Mouse (Mus musculus) heart, adult 9 months (tissue): ENCODE results near the gene Vmn1r206.
"Not testable (repeated sequence)": the region's sequence is repeated elsewhere in the genome, so short reads cannot be mapped to it uniquely, and the experiment has no call there.

Experiments
- DNase-seq, 2 experiments: peaks; one replicate each; pipeline ENCODE4 v3.0.0; 2022; ENCODE audit warnings: low spot score in 2 of 2

Gene Vmn1r206

GRCm38 (mm10) chr13:22624151-22624550, at the start of gene Vmn1r206:
Gene Vmn1r206 (minus strand): TSS chr13:22624251.
- DNase-seq = not testable (repeated sequence)

GRCm38 (mm10) chr13:22592900-22593299, 31.2 kb downstream of the Vmn1r206 start, which contains the start of gene Vmn1r205:
Gene Vmn1r205 (minus strand): TSS chr13:22593000.
- no peak for DNase-seq

GRCm38 (mm10) chr13:22583336-22583735, 40.7 kb downstream of the Vmn1r206 start:
- DNase-seq = not testable (repeated sequence)

- not testable (repeated sequence) for DNase-seq
These were observed 49.1 kb downstream of the Vmn1r206 start for GRCm38 (mm10) chr13:22574911-22575310.
